Mouse (Mus musculus) left cerebral cortex, postnatal 36 days (tissue): ENCODE results near the gene Noxo1. TPM values are rescaled to one million over a fixed set of nuclear protein-coding genes. Genes with fewer than 3 reads are reported as not detected.

Experiments used
- DNase-seq, 2 experiments: peaks; one replicate each; pipeline ENCODE4 v3.0.0; 2021 to 2022; ENCODE audit warnings: low spot score in 2 of 2, mixed read lengths in 1 of 2
- intact Hi-C: fragments of 180-260 bp; cut with DNase I; formaldehyde crosslinking; loops from one replicate; pipeline ENCODE4 v1.15.1; 2025
- total RNA-seq, 2 experiments: library from RNA; stranded (reverse); gene quantifications; 2 replicates each; pipeline ENCODE4 v1.2.3; 2021

Gene Noxo1
- total RNA-seq, 2 experiments from 2014 or later = 2.1 to 2.9 TPM

- DNase-seq = no peak
- intact Hi-C loops = no loop called here
These were observed 23.9 kb upstream of the Noxo1 start for GRCm38 (mm10) chr17:24672141-24672540.

GRCm38 (mm10) chr17:24674277-24674676 lies 21.8 kb upstream of the Noxo1 start:
- peak; percentile 64 to 73 for DNase-seq
- intact Hi-C loops = no loop called here

GRCm38 (mm10) chr17:24676187-24676586 lies 19.8 kb upstream of the Noxo1 start:
- intact Hi-C loops = no loop called here
- DNase-seq = no peak

- no peak for DNase-seq
- intact Hi-C loops = no loop called here
These were observed 19.2 kb upstream of the Noxo1 start for GRCm38 (mm10) chr17:24676877-24677276.

- intact Hi-C loops = no loop called here
- DNase-seq = no peak
These were observed 18.4 kb upstream of the Noxo1 start for GRCm38 (mm10) chr17:24677500-24678080.

GRCm38 (mm10) chr17:24686514-24686913 lies 9.5 kb upstream of the Noxo1 start:
- intact Hi-C loops = no loop called here
- DNase-seq = no peak

- no peak for DNase-seq
- intact Hi-C loops = no loop called here
These were observed 8.9 kb upstream of the Noxo1 start for GRCm38 (mm10) chr17:24687146-24687595.

- intact Hi-C loops = no loop called here
- no peak for DNase-seq
These were observed 8.4 kb upstream of the Noxo1 start for GRCm38 (mm10) chr17:24687599-24687998.

GRCm38 (mm10) chr17:24689251-24690081 lies 6.6 kb upstream of the Noxo1 start, which contains the start of gene Syngr3:
Syngr3 (minus strand) TSS chr17:24689955.
- intact Hi-C loops = no loop called here
- DNase-seq = peak; percentile 58 to 66

GRCm38 (mm10) chr17:24692385-24692784 lies 3.6 kb upstream of the Noxo1 start:
- intact Hi-C loops = no loop called here
- DNase-seq = no peak

- DNase-seq = no peak
- intact Hi-C loops = no loop called here
These were observed 566 bp upstream of the Noxo1 start for GRCm38 (mm10) chr17:24695326-24696010.

GRCm38 (mm10) chr17:24697985-24698384 lies 2.0 kb downstream of the Noxo1 start:
- DNase-seq = no peak
- intact Hi-C loops = no loop called here

GRCm38 (mm10) chr17:24698715-24699114 lies 2.7 kb downstream of the Noxo1 start:
- DNase-seq = no peak
- intact Hi-C loops = no loop called here

- DNase-seq = no peak
- intact Hi-C loops = no loop called here
These were observed 3.4 kb downstream of the Noxo1 start for GRCm38 (mm10) chr17:24699473-24699872.

GRCm38 (mm10) chr17:24701251-24701650 lies 5.2 kb downstream of the Noxo1 start:
- intact Hi-C loops = no loop called here
- no peak for DNase-seq

GRCm38 (mm10) chr17:24705821-24706220 lies 9.8 kb downstream of the Noxo1 start:
- intact Hi-C loops = no loop called here
- no peak for DNase-seq

- peak; percentile 94 to 95 for DNase-seq
- intact Hi-C loops = no loop called here
These were observed 11.2 kb downstream of the Noxo1 start, which contains the start of gene Tbl3 for GRCm38 (mm10) chr17:24706982-24707800. Tbl3 (minus strand) TSS chr17:24707660.

- no peak for DNase-seq
- intact Hi-C loops = no loop called here
These were observed 11.9 kb downstream of the Noxo1 start for GRCm38 (mm10) chr17:24707801-24708425.

- intact Hi-C loops = no loop called here
- DNase-seq = no peak
These were observed 12.6 kb downstream of the Noxo1 start for GRCm38 (mm10) chr17:24708646-24709045.
